Mouse (Mus musculus) cerebellum, adult 8-10 months (tissue): ENCODE measurements around the gene 6030408B16Rik.
A peak's percentile ranks its signal among the peaks of the same experiment; 100 is the strongest.

Experiments used
- DNase-seq: peaks from one replicate; pipeline ENCODE4 v3.0.0; 2022

The 6030408B16Rik gene

DNA sequence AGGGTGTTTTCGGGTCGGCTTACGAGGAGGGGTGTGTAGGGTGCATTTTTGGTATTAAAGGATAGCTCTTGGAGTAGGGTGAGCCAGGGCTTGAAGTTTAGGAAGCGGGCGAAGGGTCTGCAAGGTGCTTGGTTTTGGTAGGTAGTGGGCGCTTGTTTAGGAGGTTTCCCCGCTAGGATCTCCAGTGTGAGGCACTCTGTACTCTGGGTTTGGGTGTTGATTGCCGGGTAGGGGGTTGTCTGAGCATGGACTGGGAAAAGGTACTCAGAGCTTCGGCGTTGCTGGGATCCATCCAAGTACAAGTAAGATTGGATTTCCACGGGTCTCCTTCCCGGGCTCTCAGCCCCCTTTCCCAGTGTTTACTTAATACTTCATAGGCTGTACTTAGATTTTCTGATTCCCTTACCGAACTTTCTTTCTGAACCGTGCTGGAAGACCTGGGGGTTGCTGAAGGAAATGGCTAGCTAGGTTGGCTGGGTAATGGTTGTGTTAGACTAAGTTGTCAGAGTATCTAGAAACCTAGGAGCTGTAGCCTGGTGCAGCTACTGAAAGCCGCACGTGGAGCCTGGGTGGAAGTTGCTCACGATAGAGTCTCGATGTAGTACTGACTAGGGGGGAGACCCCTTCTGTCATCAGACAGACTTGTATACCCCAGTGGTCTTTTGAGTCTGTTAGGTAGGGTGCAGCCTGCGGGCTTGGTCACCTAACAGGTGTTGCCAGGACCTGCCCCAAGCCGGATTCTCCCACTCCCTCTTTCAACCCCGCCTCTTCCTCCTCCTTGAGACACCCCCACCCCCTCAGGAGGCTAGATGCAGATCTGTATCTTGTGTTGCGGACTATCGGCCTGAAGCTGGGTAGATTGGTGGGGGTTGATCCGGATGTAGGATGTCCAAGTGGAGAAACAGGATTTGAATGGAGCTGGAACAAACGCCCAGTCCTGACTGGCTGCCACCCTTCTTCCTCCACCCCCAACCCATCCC, 25.7 kb upstream of the 6030408B16Rik start:
- no peak for DNase-seq

DNA sequence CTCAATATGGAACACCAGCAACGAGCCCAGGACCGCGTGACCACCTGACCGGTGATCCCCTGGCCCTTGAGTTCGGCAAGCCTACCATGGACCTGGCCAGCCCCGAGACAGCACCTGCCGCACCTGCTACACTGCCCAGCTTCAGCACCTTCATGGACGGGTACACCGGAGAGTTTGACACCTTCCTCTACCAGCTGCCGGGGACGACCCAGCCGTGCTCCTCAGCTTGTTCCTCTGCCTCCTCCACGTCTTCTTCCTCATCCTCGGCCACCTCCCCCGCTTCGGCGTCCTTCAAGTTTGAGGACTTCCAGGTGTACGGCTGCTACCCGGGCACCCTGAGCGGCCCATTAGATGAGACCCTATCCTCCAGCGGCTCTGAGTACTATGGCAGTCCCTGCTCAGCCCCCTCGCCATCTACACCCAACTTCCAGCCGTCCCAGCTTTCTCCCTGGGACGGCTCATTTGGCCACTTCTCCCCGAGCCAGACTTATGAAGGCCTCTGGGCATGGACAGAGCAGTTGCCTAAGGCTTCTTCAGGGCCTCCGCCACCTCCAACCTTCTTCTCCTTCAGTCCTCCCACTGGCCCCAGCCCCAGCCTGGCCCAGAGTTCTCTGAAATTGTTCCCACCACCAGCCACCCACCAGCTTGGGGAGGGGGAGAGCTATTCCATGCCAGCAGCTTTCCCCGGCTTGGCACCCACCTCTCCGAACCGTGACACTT, 22.8 kb upstream of the 6030408B16Rik start:
- no peak for DNase-seq

DNA sequence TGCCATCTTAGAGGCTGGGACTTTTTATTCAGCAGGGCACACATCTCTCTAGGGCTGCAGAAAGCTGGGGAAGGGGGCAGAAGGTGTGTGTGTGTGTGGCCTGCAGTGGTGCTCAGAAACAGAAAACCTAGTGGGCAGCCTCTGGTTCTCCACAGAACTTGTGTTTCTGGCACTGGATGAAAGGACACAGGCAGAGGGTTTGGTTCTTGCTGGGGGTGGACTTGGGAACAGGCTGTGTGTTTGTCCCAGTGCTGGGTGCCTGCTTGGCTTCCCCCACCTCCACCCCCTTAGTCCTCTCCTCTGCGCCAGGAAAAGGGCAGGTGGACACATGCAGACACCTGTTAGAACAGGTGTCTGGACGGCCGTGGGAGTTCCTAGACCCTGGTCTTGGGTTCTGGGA, 21.9 kb upstream of the 6030408B16Rik start:
- DNase-seq, result no peak

- no peak for DNase-seq
These were observed 21.5 kb upstream of the 6030408B16Rik start for GRCm38 (mm10) chr15:101271513-101271912.

DNA sequence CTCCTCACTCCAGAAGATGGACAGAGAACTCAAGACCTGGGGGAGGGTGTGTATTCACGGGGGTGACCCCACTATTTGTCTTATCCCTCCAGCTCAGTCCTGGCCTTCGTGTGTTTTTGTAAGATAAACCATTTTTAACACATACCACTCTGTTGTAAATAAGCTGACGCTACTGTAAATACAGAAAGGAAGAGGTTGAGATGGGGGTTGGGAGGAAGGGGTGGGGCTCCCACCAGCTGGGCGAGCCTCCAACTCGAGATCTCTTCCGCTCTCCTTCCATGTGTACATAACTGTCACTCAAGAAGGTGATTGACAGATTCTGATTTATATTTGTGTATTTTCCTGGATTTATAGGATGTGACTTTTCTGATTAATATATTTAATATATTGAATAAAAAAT, 18.6 kb upstream of the 6030408B16Rik start:
- DNase-seq, result no peak

DNA sequence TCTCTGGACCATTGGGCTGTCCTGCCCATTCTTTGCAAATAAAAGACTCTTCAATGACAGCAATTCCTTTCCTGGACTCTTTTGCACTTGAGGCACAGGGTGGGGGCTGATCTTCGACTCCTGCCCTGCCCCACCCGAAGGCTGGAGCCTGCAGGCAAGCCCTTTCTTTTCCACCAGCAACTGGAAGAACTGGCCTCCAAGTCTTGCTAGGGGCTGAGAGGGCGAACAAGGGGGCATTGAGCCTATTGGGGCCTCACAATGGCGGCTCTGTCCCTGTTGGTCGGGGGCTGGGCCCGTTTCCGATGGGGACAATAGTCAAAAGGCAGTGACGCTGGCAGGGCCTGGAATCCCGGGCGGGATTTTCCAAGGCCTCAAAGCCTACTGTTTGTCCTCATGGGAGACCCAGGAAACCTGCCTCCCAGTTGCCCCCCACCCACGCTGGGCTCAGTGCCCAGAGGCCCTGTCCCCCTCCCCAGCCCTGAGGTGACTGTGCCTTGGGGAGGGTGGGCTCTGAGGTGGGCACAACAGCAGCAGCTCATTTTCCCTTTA, 15.6 kb upstream of the 6030408B16Rik start:
- DNase-seq, result no peak

DNA sequence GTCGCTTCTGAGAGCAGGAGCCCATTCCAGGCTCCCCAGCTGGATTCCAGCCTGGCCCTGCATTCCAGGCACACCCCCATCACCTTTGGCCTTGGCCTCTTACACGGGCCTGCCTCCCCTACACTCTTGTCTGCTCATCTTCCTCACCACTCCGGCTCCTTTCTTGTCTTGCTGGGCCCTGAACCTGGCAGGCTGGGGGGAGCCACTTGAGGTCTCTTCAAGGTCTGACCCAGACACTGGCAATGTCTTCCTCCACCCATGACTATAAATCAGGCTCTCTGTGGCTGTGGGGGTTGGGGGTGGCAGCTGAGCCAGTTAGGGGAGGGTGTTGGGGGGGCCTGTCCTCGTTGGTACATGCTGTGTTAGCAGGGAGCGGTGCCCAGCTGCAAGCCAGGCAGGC, 14.4 kb upstream of the 6030408B16Rik start:
- no peak for DNase-seq

DNA sequence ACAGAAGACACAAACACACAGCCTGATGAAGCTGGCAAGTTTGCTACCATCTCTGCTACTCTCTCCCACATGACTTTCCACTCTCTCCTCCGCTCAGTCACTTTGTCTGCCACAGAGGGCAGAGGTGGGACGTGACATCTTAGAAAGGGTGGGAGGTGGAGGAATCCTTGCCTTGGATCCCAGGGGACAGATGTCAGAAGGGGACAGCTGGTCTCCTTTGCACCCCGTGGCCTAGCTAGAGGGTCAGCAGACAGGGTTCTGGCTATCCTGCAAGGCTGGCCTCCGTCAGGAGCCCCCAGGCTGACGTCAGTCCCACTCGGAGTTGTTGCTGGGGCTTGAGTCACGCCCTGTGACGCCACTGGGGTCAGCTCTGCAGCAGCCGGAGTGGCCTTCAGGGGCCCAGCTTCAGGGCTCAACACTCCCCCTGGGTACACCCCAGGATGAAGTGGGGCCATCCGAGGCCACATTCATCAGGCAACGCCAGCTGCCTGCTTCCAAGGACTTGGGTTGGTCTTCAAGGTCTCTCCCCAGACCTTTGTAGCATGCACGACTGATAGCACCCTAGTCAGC, 13.5 kb upstream of the 6030408B16Rik start:
- DNase-seq, result no peak

DNA sequence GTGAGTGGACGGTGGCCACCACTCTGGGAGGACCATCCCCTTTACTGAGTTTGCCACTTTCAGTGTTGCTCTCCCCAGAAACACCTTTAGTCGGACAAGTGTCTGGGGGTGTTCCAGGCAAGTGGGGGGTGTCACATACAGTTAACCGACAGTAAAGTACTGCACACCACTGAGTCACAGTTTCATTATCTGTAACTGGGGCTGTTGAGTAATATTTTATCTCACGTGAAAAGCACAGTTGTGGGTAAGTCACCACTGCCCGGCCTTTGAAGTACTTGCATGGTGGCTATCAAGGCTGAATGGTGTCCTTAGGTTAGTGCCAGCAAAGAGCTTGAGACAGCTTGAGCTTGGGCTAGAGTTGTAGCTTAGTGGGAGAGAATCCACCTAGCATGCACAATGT, 10.5 kb upstream of the 6030408B16Rik start:
- no peak for DNase-seq

GRCm38 (mm10) chr15:101283183-101283910, 9.7 kb upstream of the 6030408B16Rik start:
- peak; percentile 78 for DNase-seq

DNA sequence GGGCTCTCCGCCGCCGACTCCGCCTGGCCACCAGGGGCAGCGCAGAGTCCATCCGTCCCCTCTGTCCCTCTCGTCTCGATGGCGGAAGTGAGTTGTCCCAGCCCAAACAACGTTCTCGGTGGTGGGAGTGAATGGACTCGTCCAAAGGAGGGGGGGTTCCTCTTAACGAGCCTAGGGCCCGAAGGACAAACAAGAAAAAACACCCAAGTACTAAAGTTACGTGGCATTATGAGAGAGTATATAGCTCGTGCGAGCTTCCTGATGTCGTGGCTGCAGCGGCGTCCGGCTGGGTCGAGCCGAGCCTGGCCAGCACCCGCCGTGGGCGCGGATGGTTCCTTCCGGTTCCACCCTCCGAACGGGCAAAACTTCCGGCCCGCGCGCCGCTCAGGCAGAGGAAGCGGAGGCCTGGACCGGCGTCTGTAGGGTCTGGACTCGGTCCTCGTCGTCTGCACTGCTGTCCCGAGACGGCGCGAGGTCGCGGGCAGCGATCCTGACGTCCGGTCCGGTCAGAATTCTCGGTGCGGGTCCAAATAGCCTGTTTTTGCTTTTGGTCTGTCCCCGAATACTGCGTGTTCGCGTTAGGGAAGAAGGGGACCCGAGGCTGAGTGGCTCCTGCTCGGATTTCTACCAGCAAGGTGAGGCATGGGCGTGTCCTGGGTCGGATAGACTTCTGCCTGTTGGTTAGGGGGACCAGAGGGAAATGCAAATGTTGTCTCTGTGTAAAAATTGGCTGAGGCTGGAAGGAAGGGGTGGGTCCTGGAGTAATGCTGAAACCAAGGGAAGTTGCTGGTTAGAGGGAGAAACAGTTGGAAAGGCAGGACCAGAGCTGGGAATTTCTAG, 8.9 kb upstream of the 6030408B16Rik start, which contains the start of gene Atg101:
Gene Atg101 (plus strand): TSS at position 362 of the 840 bp plus-strand sequence.
- peak; percentile 93 for DNase-seq

GRCm38 (mm10) chr15:101286129-101286770, 6.8 kb upstream of the 6030408B16Rik start:
- no peak for DNase-seq

DNA sequence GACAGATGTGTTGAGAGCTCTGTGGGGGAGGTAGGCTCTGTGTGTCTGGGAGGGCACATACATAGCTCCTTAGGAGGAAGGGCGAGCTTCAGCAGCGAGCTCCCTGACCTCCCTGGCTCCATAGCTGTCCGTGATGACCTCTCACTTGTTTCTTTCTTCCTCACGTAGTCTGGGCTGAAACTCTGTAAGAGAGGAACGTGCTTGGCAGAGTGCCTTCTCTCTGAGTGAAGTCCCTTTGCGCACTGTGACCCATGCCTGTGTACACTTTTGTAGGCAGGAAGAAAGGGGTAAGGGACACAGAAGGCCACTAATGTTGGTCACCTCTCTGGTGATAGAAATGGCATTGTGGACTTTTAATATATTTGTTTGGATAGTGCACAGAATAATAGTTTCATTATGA, 5.7 kb upstream of the 6030408B16Rik start:
- DNase-seq, result no peak

DNA sequence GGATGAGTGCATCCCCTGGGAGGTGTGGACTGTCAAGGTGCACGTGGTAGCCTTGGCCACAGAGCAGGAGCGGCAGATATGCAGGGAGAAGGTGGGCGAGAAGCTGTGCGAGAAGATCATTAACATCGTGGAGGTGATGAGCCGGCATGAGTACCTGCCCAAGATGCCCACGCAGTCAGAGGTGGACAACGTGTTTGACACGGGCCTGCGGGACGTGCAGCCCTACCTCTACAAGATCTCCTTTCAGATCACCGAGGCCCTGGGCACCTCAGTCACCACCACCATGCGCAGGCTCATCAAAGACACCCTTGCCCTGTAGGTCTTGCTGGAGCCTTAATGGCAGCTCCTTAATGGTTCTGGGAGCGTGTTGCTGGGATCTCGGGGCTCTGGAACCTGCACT, 2.7 kb upstream of the 6030408B16Rik start:
- no peak for DNase-seq

DNA sequence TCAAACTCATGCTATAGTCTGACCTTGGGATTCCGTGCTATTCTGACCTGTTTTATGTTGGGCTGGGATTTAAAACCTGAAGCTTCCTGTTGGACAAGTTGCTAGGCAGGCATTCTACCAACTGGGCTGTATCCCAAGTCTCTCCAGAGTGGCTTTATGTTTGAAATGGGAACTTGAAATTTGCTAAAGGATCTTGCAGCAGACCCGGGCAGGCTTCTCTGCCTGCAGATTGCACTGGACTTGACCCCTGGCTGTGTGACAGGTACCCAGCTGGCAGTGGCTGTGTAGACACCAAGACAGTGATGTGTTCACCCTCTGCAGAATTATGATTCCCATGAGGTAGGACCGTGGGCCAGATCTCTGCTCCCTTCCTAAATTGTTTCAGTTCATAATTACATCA, 1.0 kb upstream of the 6030408B16Rik start:
- no peak for DNase-seq

- no peak for DNase-seq
These were observed 1.2 kb downstream of the 6030408B16Rik start for GRCm38 (mm10) chr15:101294028-101294894.

DNA sequence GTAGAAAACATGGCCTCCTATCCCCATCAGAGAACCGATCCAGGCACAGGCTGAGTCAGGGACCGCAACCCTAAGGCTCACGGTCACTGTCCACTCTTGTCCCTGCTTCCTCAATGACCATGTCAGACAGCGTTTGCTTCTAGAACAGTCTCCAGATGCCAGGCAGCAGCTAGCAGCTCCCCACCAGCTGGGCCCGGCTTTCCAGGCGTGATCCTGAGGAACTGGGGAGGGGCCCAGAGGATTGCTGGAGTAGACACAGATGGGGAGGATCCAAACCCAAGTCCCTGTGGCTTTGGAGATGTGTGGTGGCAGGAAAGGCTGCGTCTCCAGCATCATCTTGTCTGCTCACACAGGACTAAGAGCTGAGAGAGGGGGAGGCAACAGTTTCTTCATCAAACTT, 2.1 kb downstream of the 6030408B16Rik start:
- DNase-seq, result no peak

- no peak for DNase-seq
These were observed 2.6 kb downstream of the 6030408B16Rik start for GRCm38 (mm10) chr15:101295616-101296015.

DNA sequence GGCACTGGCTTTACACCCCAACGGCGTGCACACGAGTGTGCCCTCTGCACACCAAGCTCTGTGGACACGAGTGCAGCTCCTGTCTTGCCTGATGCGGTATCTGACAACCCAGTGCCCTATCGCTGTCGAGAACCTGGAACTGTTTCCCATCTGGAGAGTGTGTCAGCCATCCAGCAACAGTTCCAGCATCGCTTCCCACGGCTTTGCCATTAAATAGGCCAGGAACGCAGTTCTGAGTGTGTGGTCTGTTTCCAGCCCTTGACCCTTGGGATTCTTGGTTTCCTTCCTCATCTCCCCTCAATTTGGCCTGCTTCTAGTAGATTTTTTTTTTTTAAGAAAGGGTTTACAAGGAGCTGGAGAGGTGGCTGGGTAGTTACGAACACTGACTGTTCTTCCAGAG, 3.1 kb downstream of the 6030408B16Rik start:
- DNase-seq, result no peak

- DNase-seq, result no peak
These were observed 5.0 kb downstream of the 6030408B16Rik start for GRCm38 (mm10) chr15:101297988-101298387.
